Mouse (Mus musculus) thymus, postnatal 10 days (tissue): Measurements from ENCODE around the gene Olfr141.

Experiments
- DNase-seq, 2 experiments: peaks; one replicate each; pipeline ENCODE4 v3.0.0; 2021; ENCODE audit warnings: low spot score in 2 of 2

The Olfr141 gene

DNA sequence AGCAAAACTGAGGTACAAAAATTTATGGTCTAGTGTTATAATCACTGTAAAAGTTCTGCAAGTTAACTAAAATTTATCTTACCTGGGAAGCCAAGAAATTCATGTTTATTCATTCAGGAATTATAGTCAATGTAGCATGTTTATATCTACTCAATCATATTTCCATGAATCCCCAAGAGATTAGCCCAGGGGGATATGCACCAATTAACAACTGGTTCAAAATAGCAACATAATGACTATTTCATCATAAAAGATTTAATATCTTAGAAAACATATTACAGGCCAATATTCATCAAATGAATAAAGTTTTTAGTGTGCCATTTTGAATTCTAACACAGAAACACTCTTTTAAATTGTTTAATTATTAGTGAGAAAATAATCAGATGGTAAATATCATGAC is at the start of gene Olfr141:
TSS of gene Olfr141 (minus strand) at position 101 of the 400 bp plus-strand sequence.
- no peak for DNase-seq

DNA sequence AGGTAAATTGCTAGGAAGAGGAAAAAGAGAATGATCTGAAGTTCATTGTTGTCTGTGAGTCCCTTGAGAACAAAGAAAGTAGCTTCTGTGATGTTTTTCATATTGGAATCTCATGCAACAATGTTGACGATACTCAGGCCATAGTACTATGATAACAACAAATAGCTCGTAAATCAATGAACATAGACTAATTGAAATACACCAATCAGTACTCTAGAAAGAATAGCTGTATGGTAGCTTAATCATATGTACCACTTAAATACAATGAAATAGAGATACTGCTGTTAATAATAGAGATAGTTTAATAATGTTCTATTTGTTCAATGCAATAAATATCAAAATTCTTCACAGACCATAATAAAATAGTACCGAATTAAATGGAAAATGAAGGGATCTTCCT is 41.8 kb upstream of the Olfr141 start, which contains the start of gene Olfr1095:
TSS of gene Olfr1095 (minus strand) at position 101 of the 400 bp plus-strand sequence.
- DNase-seq = no peak

DNA sequence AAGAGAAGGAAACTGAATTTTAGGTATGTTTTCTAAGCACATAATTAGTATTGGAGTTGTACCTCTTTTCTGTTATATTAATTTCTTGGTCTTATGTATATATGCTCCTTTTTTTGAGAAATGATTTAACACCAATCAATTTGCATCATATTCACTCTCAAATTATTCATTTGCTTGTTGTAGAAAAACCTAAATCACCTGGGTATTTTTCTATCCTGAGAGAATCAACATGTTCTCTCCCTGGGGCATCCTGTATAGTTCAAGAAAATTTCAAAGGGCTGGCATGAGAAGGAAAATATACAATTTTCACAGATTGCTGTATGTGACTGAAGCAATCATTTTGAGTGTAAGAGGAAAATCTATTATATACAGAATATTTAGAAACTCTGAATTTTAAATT is 14.5 kb upstream of the Olfr141 start, which contains the start of gene Olfr1094:
TSS of gene Olfr1094 (plus strand) at position 301 of the 400 bp plus-strand sequence.
- DNase-seq = no peak

DNA sequence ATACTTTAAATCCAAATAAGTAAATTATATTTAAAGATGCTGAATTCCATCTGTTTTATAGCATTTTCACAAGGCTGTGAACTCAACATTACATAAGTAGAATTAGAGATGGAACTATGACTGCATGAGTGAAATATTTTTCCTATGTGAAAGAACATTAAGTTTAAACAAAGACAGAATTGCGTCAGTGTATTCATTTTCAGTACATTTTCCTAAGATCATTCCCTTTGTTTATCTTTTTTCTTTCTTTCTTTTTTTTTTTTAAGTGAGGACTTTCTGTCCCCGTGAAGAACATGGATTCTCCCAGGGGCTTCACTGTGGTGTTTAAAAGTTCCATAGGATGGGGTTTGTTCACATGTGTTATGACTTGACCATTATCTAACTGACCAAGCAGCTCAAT is 27.6 kb downstream of the Olfr141 start, which contains the start of gene Olfr1093:
TSS of gene Olfr1093 (plus strand) at position 301 of the 400 bp plus-strand sequence.
- DNase-seq = no peak

DNA sequence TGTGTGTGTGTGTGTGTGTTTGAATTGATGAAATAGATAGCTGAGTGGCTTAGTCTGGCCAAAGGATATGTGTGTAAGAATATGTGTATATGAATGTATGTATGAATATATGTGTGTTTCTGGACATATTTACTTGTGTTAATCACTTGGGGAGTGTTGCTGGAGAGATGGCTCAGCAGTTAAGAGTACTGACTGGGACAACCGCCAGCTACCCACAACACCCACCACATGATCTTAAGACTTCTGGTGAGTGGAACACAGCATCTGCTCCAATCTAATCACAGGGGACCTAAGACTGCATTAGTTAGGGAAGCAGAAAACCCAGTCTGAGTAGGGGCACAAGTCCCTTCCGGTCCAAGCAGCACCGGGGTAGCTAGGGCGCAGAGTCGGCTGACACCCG is 48.8 kb downstream of the Olfr141 start:
- no peak for DNase-seq

DNA sequence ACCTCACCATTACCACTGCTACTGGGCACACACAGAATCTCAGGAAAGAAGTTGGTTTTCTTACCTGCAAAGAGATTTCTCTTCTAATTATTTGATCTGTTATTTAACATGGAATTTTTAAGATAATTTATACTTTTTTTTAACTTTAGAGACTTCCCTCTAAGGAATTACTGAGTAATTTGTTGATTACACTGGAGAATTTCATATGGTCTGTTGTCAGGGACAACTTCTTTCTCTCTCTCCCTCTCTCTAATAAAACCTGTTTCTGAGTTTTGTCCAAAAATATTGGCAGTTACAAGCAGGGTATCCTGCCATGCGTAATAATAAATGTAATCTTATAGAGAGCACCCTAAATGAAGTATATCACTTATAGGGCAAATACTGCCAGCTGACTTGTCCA is 50.9 kb downstream of the Olfr141 start, which contains the start of gene Olfr1090:
TSS of gene Olfr1090 (minus strand) at position 101 of the 400 bp plus-strand sequence.
- no peak for DNase-seq
